Mouse (Mus musculus) central nervous system, embryonic 11.5 days (tissue): Measurements from ENCODE around the gene Katnb1. TPM values are rescaled to one million over a fixed set of nuclear protein-coding genes. Genes with fewer than 3 reads are reported as not detected.

Experiments used
- polyA plus RNA-seq: library from polyadenylated mRNA; depleted of rRNA; stranded (reverse); fragments of >200 nt; gene quantifications from 2 replicates; pipeline ENCODE4 v1.2.3, GENCODE M21; 2012; rRNA removed

Katnb1 gene
- 28.8 and 36.1 TPM in 2 replicates for polyA plus RNA-seq

DNA sequence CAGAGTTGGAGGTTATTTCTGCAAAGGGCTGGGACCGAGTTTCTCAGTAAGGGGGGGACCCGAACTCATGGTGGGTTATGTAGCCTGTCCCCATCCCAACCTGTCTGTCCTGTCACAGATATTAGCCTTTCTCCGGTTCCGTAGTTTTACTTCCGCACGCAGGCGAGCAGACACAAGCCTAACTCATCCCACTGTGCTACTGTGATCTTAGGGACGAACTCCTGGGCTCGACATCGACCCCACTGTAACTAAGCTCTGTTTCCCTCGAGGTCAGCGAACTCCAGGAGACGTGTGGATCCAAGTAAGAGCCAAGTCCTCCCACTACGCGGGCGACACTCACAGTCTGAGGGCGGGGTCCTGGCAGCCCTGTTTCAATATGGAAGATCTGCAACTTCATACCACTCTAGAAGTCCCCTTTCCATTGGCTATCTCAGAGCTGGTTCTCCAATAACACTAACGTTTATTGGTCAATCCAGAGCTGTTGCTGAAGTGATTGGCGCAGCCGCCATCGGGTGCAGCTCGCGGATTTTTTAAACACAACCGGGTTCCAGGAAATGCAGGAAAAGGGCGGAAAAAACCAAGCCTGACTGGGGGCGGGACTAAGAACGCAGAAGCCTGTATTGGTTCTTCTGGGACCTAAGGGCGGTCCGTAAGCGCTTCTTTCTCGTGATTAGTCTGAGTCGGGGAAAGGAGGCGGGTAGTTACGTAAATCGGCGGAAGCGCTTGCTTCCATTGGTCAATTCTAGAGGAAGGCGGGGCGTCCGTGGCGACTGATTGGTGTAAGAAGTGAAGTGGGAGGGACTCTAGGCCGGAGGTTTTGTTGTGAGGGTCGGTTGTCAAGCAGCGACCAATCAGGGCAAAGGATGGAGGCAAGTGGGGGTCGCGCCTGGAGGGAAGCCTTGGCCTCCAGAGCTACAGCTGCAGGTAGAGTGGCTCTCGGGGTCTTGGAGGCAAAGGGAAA, at the start of gene Katnb1:
TSS of gene Katnb1 (plus strand) at position 806 of the 961 bp plus-strand sequence.

DNA sequence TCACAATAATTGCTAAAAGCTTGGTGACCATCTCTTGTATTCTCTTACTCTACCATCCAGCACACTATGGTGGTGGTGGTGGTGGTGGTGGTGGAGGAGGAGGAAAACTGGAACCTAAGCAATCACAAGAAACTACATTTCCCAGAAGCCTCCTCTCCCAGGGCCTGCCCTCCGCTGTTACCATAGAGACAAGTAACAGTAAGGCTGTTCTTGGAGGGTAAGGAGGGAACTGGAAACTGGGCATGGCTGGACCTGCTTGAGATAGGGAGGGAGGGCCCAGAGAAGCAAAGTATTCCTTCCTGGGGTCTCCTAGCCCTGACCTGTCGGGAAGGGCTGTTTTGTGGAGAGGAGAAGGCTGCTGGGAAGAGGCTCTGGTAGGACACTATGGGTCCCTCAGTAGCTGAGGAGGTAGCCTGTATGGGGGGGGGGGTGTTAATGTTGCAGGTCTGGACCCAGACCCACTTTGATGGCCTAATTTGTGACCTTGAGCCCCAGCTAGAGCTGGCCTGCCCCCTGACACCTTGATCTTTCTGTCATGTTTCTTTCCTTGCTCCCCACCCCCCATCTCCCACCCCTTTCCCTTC, 26.0 kb upstream of the Katnb1 start, which contains the start of gene Drc7:
TSS of gene Drc7 (plus strand) at position 177 of the 584 bp plus-strand sequence.

Other genes with a start within 250 kb of the Katnb1 start
- gene Coq9, start 242.9 kb upstream of the Katnb1 start, polyA plus RNA-seq = 56.5 and 57.9 TPM in 2 replicates
- gene Ciapin1, start 242.8 kb upstream of the Katnb1 start, polyA plus RNA-seq = 71.1 and 73.5 TPM in 2 replicates
- 124 and 127 TPM in 2 replicates for gene Polr2c, start 223.7 kb upstream of the Katnb1 start, polyA plus RNA-seq
- gene Dok4, start 204.9 kb upstream of the Katnb1 start, polyA plus RNA-seq = 15.2 and 21.9 TPM in 2 replicates
- gene Ccdc102a, start 163.1 kb upstream of the Katnb1 start, polyA plus RNA-seq = 24.7 and 25.5 TPM in 2 replicates
- 0.20 and 0.42 TPM in 2 replicates for gene Adgrg5, start 157.5 kb upstream of the Katnb1 start, polyA plus RNA-seq
- gene Adgrg1, start 106.4 kb upstream of the Katnb1 start, polyA plus RNA-seq = 160 and 196 TPM in 2 replicates
- 3.7 and 5.3 TPM in 2 replicates for gene Adgrg3, start 63.5 kb upstream of the Katnb1 start, polyA plus RNA-seq
- gene Drc7, start 26.1 kb upstream of the Katnb1 start, polyA plus RNA-seq = 0.25 and 0.55 TPM in 2 replicates
- gene Kifc3, start 121.6 kb downstream of the Katnb1 start, polyA plus RNA-seq = 11.5 and 13.4 TPM in 2 replicates
- gene Cngb1, start 225.4 kb downstream of the Katnb1 start, polyA plus RNA-seq = 0.12 and 0.17 TPM in 2 replicates
- gene Tepp, start 229.4 kb downstream of the Katnb1 start, polyA plus RNA-seq = 0.24 TPM in 1 of 2 replicates, not detected in the other